Mouse (Mus musculus) kidney, postnatal 25 days (tissue): ENCODE results near the gene Hoxd13.

Experiments used
- DNase-seq, 2 experiments: peaks; one replicate each; pipeline ENCODE4 v3.0.0; 2021; ENCODE audit warnings: mixed read lengths in 2 of 2

Hoxd13 gene

DNA sequence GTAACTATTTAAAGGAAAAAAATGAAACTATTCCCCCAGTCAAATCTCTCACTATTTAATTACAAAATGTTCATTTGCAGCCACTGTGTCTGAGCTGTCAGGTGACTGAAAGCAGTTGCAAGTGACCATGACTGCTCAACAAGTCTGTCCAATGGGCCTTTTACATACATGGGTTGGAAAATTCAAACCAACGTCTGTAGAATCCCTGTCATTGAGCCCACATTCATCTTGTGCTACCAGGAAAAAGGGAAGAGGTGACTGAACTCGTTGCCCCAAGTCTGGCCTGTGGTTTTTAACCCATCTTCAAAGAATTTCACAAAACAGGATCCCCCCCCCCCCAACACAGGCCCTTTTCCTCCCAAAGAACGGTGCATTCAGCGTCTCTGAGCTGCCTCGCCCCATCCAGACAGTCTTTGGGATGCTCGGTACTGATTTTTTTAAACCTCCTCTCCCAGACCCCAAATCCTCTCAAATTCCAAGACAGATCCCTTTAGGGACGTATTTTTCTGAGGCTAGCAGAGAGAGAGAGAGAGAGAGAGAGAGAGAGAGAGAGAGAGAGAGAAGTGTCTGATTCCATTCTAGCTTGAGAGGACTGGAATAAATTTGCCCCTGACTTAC, 27.8 kb downstream of the Hoxd13 start:
- DNase-seq: peak in 1 of 2 experiments; percentile 16

DNA sequence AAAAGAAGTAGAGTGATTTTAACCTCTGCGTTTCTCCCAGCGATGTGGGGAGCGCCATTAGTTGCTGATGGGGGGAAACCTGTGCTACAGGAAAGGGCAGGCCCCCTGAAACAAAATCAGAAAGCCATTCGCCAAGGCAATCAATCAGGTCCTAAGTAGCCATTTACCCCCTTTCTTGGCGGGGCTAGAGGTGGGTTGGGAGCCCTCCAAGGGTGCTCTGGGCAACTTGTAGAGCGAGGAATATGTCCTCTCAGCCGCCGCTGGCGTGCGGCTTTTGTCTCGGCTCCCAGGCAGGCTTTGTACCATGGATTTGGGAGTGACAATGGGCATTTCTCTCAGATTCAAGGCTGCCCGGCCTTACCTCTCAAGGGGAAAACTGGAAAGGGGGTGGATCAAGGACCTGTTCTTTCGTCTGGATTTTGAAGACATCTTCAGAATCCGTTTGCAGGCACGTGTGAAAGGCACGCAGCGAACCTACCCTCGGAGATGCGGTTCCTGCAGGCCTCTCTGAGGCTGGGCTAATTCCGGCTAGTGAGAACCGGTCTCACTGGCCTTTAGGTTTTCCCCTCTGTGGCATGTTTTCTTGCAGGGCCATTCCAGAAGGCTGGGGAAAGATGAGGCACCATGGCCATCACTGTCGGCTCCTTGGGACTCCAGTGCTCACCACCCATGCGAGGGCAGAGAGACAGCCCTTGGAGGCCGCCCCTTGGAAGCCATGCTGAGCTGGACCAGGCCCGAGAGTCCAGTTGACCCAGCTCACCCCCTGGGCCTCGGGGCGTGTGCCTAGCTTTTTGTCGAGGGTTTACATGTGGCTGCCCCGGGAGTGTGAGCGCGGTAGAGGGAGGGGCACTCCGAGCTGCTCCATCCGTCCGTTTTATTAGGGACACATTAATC, 28.6 kb downstream of the Hoxd13 start:
- peak; percentile 41 to 76 for DNase-seq

DNA sequence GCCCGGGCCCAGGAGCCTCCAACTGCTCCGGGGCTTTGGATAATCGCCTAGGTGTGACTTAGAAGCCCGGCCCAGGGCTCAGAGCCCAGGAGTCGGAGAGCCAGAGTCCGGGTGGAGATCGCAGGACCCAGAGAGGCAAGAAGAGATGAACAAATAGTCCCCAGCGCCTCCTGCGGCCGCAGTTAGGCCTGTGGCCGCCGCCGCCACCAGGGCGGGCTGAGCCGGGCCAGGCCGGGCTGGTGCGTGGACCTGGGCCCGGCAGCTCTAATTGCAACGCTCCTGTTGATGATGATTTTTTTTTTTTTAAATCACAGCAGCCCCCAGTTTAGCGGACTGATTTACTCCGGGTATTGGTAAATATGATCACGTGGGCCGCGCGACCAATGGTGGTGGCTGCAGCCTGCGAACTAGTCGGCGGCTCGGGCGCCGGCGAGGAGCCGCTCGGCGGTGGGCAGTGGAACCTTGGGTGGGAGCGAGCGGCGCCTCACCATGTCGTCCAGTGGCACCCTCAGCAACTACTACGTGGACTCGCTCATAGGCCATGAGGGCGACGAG, 29.5 kb downstream of the Hoxd13 start, which contains the start of gene Hoxd9:
TSS of gene Hoxd9 (plus strand) at position 161 of the 555 bp plus-strand sequence.
- DNase-seq: peak; percentile 88 to 93

DNA sequence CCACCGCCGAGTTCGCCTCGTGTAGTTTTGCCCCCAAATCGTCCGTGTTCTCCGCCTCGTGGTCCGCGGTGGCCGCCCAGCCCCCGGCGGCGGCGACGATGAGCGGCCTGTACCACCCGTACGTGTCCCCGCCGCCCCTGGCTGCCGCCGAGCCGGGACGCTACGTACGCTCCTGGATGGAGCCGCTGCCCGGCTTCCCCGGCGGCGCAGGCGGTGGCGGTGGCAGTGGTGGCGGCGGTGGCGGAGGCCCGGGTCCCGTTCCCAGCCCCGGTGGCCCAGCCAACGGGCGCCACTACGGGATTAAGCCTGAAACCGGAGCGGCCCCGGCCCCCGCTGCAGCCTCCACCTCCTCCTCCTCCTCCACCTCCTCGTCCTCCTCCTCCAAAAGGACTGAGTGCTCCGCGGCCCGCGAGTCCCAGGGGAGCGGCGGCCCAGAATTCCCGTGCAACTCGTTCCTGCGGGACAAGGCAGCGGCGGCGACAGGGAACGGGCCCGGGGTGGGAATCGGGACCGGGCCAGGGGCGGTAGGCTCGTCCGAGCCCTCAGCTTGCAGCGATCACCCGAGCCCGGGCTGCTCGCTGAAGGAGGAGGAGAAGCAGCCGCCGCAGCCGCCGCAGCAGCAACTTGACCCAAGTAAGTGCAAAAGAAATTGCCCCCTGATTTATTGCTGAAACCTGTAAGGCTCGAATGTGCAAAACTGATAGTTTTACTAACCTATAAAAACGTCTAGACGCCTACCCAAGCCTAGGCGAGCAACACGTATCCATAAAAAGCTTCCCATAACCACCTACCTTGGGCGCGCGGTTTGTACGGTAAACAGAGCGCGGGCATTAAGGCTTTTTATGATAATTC, 30.3 kb downstream of the Hoxd13 start:
- DNase-seq: peak; percentile 48 to 74

DNA sequence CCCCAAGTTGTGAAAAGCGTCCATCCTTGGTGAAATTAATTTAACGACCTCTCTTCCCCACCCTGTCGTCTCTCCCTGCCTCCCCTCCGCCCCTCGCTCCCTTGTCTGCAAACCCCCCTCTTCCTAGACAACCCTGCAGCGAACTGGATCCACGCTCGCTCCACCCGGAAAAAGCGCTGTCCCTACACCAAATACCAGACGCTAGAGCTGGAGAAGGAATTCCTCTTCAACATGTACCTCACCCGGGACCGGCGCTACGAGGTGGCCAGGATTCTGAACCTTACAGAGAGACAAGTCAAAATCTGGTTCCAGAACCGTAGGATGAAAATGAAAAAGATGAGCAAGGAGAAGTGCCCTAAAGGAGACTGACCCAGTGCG, 30.9 kb downstream of the Hoxd13 start:
- DNase-seq: peak in 1 of 2 experiments; percentile 47

DNA sequence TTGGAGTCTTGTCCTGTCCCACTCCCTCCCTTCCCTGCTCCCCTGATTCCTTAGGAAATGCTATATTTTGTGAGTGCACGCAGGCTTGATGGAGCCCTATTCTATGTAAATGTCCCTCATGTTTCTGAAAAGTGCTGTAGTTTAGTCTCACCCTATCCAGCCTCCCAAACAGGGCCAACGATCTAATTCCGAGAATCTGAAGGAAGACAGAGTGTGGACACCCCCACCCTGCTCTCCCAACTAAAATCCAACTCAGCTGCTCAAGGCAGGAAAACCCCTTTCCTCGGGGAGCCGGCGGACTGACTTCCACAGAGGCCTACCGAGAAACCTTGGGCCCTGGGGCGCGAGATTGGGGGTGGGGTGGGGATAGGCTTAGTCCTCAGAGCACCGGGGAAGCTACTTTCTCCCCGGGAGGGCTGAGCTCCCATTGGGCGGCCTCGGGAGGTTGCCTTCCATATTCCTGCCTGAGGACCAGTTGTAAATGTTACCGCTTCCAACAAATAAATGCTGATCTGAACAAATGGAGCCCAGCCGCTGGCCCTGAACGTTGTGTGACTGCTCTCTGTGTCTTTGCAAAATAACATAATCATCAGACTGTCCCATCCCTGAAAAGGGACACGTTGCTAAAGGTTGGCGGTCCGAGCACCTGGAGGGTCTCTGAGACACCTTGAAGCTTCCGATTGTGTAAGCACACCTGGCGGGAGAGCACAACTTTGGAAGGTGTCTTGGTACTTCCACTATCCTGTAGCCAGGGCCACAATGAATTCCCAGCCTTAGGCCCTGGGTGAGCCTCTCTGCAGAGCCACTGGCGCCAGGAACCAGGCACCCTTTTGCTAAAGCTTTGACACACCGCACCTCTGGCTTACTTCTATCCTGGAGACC, 31.8 kb downstream of the Hoxd13 start:
- peak; percentile 44 to 65 for DNase-seq

DNA sequence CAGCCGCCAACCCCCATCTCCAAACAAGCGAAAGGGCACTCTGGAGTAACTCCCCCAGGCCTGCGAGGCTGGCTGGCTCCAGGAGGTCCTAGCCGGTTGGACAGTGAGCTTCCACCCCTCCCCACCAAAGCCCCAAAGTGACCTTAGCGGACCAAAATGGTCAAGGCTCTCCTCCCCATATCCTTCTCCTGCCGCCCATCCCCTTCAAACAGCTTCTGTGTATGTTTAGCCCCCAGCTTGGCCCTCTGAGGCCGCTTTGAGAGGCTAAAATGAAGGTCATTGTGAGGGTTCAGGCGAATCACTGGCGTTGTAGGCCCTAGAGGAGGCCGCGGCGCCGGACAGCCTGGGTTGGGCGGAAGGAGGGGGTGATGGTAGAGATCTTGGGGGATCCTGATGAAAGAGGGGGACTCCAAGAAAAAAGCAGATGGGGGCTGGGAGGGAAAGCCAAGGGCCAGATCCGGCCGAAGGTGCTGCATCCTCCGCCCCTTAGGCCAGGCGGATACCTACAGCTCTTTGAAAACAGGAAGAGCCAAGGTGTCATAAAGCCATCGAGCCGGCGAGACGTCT, 32.5 kb downstream of the Hoxd13 start:
- peak; percentile 55 to 89 for DNase-seq

DNA sequence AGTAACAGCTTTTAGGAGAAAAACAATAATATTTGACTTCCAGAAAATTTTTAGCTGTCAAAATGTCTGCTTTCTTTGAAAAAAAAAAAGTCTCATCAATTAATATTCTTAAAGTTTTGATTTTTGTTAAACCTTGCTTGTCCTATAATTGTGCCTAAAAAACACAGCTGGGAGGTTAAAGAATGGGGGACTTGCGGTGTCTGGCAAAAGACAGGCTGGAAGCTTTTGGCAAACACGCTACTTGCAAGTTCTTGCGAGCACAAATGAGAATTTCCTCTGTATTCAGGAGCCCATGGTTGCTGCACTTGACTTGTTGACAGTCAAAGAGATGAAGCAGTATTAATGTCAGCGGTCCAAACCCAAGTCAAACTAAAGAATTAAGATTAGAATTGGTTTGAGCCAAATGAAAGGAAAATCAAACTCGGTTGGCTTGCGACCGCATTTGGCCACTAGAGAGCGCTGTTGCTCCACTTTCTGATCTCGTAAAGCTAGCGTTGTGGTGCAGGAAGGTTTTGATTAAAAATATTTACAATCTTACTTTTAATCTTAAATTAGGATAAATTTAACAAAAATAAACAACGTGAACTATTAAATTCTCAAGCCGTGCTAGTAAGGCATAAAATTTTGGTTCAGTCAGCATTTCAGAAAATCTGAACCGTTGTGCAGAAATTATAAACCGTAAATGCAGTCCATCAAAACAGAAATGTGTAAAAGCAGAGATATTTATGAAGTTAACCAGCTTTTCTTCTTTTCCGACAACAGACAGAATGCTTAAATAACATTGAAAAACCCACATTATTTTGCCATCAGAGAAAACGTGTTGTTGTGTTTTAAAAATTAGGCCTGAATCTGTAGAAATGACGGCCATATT, 34.1 kb downstream of the Hoxd13 start:
- DNase-seq: peak; percentile 82 to 92

DNA sequence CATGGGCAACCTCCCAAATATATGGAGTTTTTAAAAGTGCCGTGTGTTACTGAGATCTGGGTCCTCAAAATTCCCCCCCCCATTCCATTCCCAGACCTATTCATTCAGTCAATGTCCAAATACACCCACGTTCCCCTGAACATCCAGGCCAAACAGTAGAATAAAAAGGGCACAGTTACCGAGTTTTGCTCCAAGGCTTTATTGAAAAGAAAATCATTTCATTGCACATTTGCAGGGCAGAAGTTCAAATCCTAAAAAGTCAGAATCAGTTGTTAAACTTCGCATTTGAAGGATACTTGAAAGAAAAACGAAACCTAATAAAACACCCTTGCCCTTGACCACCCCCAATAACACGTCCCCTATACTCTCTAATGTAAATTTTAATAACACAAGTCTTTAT, 34.7 kb downstream of the Hoxd13 start:
- no peak for DNase-seq

DNA sequence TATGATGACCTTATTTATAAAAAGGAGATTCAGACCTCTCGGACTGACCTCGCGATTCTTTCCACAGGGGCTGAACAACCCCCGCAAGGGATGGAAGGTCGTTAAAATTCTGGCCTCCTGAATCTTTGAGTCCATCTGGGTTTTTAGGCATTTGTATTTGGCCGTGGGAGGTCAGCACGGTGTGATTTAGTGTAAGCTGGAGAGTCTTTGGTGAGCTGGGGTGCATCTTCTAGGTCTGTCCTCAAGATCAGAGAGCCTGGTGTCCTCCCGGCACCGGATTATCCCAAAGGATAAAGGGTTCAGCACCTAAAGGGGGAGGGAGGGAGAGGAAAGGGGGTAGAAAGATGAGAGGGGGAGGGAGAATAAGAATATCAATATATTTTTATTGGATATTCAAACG, 35.2 kb downstream of the Hoxd13 start:
- peak in 1 of 2 experiments; percentile 43 for DNase-seq

DNA sequence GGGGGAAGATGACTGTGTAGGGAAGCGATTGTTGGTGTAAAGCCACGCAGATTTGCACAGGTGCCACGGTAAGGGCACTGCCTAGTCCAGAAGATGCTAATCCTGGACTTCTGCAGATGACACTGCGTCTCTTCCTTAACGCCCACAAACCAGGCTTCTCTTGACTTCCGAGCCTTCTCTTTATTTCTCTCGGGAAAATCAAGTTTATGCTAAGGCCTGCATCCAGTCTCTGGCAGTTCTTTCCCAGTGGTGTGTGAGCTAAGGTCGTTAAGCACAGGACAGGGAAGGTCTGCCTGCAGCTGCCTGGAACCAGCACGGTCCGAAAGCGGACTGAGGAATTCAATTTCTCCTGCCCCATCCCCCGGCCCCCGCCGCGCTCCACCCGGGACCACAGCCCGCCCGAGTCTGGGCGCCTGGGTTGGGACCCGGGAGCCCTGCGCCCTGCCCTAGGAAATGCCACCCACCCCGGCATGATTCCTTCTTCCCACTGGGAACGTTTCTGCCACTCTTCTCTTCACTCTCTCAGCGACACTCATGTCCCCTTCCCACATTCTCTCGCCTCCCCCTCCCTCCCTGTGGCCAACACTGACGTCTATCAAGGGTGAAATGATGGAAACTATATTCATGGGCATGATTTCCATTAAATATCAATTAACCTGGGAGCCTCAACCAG, 35.7 kb downstream of the Hoxd13 start:
- DNase-seq: peak; percentile 77 to 91

DNA sequence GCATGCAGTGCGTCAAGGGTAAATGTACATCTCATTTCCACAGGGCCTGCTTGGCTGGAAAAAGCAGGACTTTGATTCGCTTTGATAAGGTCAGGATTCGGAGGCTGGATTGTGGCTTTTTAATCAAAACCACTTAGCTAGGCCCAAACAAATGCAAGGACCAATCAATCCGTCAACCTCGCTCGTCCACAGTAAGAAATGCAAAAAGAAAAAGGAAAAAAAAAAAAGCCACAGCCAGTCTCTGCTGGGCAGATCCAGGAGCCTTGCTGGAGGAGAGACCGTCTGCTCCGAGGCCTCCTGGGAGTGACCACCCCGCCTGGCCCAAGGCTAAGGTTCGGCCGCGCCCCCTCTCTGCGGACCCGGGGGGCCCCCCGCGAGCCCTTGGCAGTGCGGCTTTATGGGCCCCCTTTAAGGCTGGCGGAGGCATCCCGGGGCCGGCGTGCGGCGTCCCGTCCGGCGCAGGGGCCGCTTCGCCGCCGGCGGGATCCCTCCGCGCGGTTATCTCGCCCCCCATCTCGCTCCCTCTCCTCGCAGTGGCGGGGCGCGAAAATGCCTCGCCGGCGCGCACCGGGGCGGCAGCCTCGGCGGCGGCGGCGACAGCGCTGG, 36.4 kb downstream of the Hoxd13 start, which contains the start of gene Hoxd8:
TSS of gene Hoxd8 (plus strand) at position 223 of the 606 bp plus-strand sequence.
- DNase-seq: peak; percentile 86 to 95

DNA sequence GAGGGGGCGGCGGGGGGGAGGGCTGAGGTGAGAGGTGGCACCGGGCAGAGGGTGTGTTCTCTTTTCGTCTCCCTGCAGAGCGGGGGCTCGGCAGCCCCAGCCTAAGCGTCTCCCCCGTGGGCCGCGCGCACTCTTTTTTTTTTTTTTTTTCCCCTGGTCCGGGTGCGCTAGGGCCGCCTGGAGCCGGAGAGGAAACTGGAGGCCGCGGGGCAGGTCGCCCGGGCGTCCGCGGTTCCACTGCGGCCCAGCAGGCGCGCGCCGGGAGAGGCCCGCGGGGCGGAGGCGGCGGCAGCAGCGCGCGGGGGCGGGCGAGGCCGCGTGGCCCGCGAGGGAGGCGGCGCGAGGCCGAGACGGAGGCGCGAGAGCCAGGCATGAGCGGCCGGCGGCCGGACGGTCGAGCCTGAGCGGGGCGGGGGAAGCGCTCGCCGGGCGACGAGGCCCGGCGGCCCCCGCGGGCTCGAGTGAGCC, 36.9 kb downstream of the Hoxd13 start:
- DNase-seq: peak; percentile 54 to 82

DNA sequence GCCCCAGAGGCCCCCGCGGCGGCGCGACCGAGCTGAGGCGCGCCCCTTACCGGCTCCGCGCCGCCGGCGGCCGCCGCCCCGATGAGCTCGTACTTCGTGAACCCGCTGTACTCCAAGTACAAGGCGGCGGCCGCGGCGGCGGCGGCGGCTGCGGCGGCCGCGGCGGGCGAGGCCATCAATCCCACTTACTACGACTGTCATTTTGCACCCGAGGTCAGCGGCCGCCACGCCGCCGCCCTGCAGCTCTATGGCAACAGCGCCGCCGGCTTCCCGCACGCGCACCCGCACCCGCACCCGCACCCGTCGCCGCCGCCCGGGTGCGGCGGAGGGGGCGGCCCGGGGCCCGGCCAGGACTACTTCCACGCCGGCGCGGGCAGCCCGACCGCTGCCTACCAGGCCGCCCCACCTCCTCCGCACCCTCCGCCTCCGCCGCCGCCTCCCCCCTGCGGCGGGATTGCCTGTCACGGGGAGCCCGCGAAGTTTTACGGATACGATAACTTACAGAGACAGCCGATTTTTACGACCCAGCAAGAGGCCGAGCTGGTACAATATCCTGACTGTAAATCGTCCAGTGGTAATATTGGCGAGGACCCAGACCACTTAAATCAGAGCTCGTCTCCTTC, 37.5 kb downstream of the Hoxd13 start:
- DNase-seq: peak; percentile 70 to 87

DNA sequence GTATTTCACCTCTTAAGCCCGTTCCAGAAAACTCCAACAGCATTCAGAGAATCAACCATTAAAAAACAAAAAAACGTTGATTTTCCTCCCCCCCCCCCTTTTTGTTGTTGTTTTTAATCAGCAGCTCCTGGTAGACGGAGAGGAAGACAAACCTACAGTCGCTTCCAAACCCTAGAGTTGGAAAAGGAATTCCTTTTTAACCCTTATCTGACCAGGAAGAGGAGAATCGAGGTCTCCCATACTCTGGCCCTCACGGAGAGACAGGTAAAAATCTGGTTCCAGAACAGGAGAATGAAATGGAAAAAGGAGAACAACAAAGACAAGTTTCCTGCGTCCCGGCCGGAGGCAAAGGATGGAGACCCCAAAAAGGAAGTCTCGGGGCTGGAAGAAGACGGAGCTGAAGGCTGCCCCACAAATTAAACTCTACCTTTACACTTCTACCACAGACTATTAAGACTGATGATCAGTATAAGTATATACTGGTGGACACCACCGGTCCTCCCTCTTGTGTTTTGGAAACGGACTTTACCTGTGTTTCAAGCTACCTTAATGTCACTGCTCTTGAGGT, 38.4 kb downstream of the Hoxd13 start:
- DNase-seq: no peak

DNA sequence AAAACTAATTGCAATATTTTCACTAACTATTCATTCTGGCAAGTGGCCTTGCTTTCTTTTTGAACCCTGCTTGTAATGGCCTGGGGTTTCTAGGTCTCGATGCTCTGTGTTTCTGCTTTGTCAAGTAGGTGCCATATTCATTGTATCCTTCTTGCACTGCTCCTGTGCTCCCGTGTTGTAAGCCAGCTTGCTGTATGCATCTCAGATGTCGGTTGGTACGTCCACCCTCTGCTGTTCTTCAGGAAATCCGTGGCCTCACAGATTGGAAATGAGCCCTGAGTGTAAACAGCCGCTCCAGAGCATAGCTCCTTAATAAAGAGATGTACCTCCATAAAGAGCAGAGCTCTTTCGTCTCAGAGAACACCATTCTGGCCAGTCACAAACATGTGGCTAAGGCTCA, 39.5 kb downstream of the Hoxd13 start:
- DNase-seq: no peak

DNA sequence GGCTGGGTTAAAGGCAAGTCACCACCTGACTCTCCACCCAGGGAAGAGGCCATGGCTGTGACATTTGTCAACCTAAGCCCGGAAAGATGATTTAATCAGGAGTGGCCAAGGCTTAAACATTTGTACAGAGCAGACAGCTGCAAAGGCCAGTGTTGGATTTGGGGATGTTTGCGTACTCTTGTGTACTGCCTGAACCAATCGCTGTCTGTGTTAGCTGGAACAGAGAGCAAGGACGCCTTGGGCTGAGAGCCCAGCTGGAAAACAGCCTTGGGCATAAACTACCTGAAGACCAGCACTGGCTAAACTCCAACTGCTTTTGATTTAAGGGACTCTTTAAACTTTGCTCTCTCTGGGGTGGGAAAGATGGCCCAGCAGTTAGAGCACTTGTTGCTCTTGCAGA, 40.6 kb downstream of the Hoxd13 start:
- DNase-seq: peak; percentile 63 to 74
